Mouse (Mus musculus): Measurements from ENCODE around the gene Auh.

DNA sequence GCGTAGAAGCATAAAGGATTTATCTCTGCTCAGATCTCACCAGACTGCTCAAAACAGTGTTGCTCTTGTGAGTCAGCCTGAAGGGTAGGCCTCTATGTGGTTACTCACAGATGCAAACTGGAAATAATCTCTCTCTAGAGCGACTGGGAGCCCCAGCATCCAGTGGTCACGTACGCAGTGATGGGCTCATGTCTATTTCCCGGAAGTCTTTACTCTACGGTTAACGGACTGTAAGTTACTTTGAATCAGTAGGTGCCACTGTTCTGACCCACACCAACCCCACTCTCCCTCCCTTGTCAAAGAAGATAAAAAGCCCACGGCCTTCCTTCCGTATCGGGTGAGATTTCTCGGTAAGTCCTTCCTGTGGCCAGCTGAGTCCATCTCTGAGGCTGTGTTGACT, 121.8 kb downstream of the Auh start:
- TF ChIP-seq CTCF (IDR thresholded peaks at IDR 0.05; ENCODE audit: borderline replicate concordance, insufficient read depth, low read length) (no peak), POLR2A (IDR thresholded peaks at IDR 0.05; ENCODE audit: low read depth, low read length) (no peak)

Data from embryonic fibroblast, embryonic 13.5 days (primary cell).